Mouse (Mus musculus): ENCODE results near the gene Sec61b. TPM values are rescaled to one million over a fixed set of nuclear protein-coding genes. Genes with fewer than 3 reads are reported as not detected.

Sec61b gene
- polyA plus RNA-seq, 1 experiment from 2014 or later = 211 TPM

DNA sequence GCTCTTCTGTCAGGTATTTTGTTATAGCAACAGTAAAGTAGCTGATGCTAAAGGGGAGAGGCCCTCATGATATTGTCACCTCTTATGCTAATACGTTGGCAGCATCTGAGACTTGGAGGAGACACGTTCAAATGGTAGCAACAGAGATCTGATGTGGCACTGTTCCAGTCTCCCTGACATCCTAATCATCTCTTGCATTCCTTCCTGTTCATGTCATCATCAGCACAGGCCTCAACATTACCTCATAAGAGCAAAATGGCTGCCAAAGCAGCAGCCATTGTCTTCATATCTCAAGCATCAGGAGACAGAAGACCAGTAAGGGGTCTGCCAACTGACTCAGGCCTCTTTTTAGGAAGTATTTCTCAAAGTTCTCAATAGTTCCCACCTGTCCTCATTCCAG lies 20.2 kb downstream of the Sec61b start:
- 71% methylated on average over 2 of the region's 2 CpGs for WGBS (ENCODE audit: insufficient replicate concordance)
- no peak overlapping the region for H3K4me2 ChIP-seq
- ATAC-seq (replicated peaks; ENCODE audit: insufficient number of reproducible peaks, low FRiP score, low TSS enrichment) = no peak
- no peak overlapping the region for H3K9ac ChIP-seq (ENCODE audit: low read depth, low read length)
- no peaks in the 10 kb centered on the region for H3K9me3 ChIP-seq (replicated peaks; ENCODE audit: control insufficient read depth, low read length)
- H3K4me1 ChIP-seq (ENCODE audit: control insufficient read depth, insufficient read depth, low read length) = no peaks in the 10 kb centered on the region
- H3K4me3 ChIP-seq (ENCODE audit: low read depth, low read length) = no peak overlapping the region
- H3K27ac ChIP-seq (ENCODE audit: low read depth, low read length) = no peak overlapping the region
- H3K27me3 ChIP-seq (ENCODE audit: control insufficient read depth, insufficient read depth, low read length) = no peaks in the 10 kb centered on the region
- H3K36me3 ChIP-seq (ENCODE audit: control insufficient read depth, insufficient read depth, low read length) = no peaks in the 10 kb centered on the region

DNA sequence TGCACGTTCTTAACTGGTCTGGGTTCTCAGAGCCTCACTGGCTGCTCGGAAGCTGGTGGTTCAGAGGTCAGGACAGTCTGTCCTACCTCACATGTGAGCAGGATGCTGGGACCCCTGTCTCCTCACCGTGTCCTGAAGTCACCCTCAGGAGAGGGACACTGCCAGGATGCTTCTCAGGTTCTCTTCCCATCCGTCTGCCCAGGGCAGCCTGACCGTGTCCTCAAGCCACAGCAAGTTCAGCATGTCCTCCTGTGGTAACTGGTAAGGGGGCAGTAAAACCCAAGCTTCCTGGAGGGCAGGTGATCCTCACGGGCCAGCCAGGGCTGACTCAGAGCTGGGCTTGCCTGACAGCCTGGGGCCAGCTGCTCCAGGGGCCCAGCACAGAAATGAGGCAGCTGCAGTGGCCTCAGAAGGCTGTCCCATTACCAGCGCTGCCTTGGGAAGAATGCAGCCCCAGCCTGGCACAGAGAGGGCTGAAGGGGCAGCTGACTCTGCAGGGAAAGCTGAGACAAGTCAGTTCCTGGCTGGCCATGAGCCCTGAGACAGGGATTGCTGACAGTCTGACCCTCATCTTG lies 23.4 kb downstream of the Sec61b start:
- H3K27me3 ChIP-seq (ENCODE audit: control insufficient read depth, insufficient read depth, low read length) = no peaks in the 10 kb centered on the region
- no peak overlapping the region for H3K4me2 ChIP-seq
- no peak overlapping the region; the same call in 1 of the 2 replicates for H3K9ac ChIP-seq (ENCODE audit: low read depth, low read length)
- ATAC-seq (replicated peaks; ENCODE audit: insufficient number of reproducible peaks, low FRiP score, low TSS enrichment) = no peak
- H3K36me3 ChIP-seq (ENCODE audit: control insufficient read depth, insufficient read depth, low read length) = no peaks in the 10 kb centered on the region
- H3K27ac ChIP-seq (ENCODE audit: low read depth, low read length) = no peak overlapping the region
- H3K4me3 ChIP-seq (ENCODE audit: low read depth, low read length) = no peak overlapping the region
- WGBS (ENCODE audit: insufficient replicate concordance) = 65% methylated on average over 7 of the region's 7 CpGs
- no peaks in the 10 kb centered on the region for H3K9me3 ChIP-seq (replicated peaks; ENCODE audit: control insufficient read depth, low read length)
- H3K4me1 ChIP-seq (ENCODE audit: control insufficient read depth, insufficient read depth, low read length) = no peaks in the 10 kb centered on the region

DNA sequence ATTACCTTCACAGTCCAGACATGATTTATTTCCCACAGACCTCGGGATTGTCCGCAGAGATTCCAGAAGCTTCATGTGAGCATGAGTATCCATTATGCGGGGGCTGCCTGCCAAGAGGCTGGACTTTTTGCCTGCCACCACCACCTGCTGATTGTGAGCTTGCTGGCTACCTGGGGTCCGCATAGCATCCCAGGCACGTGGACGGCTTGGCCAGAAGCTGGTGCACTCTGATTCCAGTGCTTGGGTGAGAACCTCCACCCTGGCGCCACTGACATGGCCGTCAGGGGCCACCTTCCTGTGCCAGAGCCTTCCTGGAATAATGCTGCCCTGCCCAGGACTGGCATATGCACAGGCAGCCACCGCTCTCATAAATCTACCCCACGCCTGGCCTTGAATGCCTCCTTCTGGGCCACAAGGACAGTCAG lies 24.7 kb downstream of the Sec61b start:
- no peak overlapping the region for H3K4me3 ChIP-seq (ENCODE audit: low read depth, low read length)
- H3K27ac ChIP-seq (ENCODE audit: low read depth, low read length) = no peak overlapping the region
- no peak overlapping the region for H3K4me2 ChIP-seq
- H3K36me3 ChIP-seq (ENCODE audit: control insufficient read depth, insufficient read depth, low read length) = no peaks in the 10 kb centered on the region
- no peaks in the 10 kb centered on the region for H3K27me3 ChIP-seq (ENCODE audit: control insufficient read depth, insufficient read depth, low read length)
- H3K9ac ChIP-seq (ENCODE audit: low read depth, low read length) = no peak overlapping the region
- WGBS (ENCODE audit: insufficient replicate concordance) = 80% methylated on average over 10 of the region's 10 CpGs
- no peaks in the 10 kb centered on the region for H3K4me1 ChIP-seq (ENCODE audit: control insufficient read depth, insufficient read depth, low read length)
- ATAC-seq (replicated peaks; ENCODE audit: insufficient number of reproducible peaks, low FRiP score, low TSS enrichment) = no peak
- no peaks in the 10 kb centered on the region for H3K9me3 ChIP-seq (replicated peaks; ENCODE audit: control insufficient read depth, low read length)

DNA sequence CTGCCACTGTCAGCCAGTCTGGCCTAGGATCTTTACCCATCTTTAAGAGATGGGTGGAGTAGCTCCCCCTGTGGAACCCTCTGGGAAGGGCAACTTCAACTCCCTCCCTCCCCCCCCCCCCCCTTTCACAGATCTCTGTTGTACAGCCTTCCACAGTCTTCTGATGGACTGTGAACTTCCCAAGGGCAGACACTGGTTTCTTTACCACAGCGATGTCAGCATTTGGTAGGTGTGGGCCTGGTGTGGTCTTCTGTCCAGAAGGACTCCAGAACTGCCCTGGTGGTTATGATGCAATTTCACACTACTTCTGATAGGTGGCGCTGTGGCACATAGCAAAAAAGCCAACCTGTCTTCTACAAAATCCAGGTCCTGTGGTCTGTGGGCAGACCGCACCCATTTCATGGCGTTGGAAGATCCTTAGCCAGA lies 28.1 kb downstream of the Sec61b start:
- no peak overlapping the region for H3K27ac ChIP-seq (ENCODE audit: low read depth, low read length)
- H3K4me1 ChIP-seq (ENCODE audit: control insufficient read depth, insufficient read depth, low read length) = 0 out of 2 replicates have a peak, but pooled peaks cover 4% of the 10 kb centered on the region
- H3K9ac ChIP-seq (ENCODE audit: low read depth, low read length) = no peak overlapping the region
- no peaks in the 10 kb centered on the region for H3K9me3 ChIP-seq (replicated peaks; ENCODE audit: control insufficient read depth, low read length)
- H3K36me3 ChIP-seq (ENCODE audit: control insufficient read depth, insufficient read depth, low read length) = no peaks in the 10 kb centered on the region
- 23% methylated on average over 4 of the region's 4 CpGs for WGBS (ENCODE audit: insufficient replicate concordance)
- H3K27me3 ChIP-seq (ENCODE audit: control insufficient read depth, insufficient read depth, low read length) = no peaks in the 10 kb centered on the region
- no peak overlapping the region for H3K4me3 ChIP-seq (ENCODE audit: low read depth, low read length)
- no peak for ATAC-seq (replicated peaks; ENCODE audit: insufficient number of reproducible peaks, low FRiP score, low TSS enrichment)
- 0 out of 2 replicates have a peak overlapping the region, but pooled peaks have one; percentile 17 for H3K4me2 ChIP-seq

DNA sequence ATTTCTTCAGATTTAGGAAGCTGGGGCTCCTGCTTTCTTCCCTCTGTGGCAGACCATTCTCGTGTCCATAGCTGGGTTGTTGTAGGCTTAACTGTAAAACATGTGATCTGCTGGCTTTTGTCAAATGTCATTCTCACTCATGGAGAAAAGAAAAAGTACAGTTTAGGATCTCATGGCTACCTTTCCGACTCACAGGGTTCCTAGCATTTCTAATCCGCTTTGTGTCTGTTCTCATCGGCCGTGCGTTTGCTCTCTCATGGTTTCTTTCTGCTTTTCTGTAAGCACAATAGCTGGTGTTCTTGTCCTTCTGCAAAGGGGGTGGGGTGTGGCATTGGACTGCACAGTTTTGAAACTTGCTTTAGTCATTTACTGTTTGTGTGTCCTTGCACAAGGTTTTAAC lies 28.6 kb downstream of the Sec61b start:
- ATAC-seq (replicated peaks; ENCODE audit: insufficient number of reproducible peaks, low FRiP score, low TSS enrichment) = no peak
- 0 out of 2 replicates have a peak overlapping the region, but pooled peaks have one; percentile 17 for H3K4me2 ChIP-seq
- WGBS (ENCODE audit: insufficient replicate concordance) = 74% methylated on average over 6 of the region's 6 CpGs

DNA sequence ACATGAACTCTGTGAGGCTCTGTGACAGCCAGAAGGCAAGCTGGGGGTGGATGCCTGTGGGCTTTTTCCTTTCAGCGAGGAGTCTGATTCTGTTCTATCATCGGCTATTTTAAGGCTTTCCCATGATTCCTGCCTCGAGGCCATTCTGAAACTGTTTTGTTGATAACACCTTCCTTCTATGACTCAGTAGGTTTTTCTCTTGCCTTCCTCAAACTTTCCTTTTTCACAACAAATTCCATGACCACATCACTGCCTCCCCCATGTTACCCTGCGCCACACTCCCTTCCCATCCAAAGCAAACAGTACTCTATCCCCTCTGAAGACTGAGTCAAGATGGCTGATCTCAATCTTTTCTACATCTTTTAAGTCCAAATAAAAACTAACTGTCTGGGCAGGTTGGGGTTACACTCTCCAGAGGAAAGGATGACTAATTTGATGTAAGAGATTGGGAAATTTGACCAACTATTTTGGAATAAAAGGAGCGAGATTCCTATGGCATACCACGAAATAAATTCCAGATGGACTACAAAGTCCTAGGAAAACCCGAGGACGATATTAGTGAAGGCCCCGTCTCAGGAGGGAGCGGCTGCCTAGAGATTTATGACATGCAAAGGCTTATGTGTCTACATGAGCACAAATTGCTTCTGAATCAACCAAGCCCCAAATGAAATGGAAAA lies 30.5 kb downstream of the Sec61b start:
- no peak for ATAC-seq (replicated peaks; ENCODE audit: insufficient number of reproducible peaks, low FRiP score, low TSS enrichment)
- WGBS (ENCODE audit: insufficient replicate concordance) = 66% methylated on average over 10 of the region's 10 CpGs
- 0 out of 2 replicates have a peak, but pooled peaks cover 4% of the 10 kb centered on the region for H3K4me1 ChIP-seq (ENCODE audit: control insufficient read depth, insufficient read depth, low read length)
- no peak overlapping the region for H3K27ac ChIP-seq (ENCODE audit: low read depth, low read length)
- no peaks in the 10 kb centered on the region for H3K9me3 ChIP-seq (replicated peaks; ENCODE audit: control insufficient read depth, low read length)
- H3K36me3 ChIP-seq (ENCODE audit: control insufficient read depth, insufficient read depth, low read length) = no peaks in the 10 kb centered on the region
- no peak overlapping the region for H3K9ac ChIP-seq (ENCODE audit: low read depth, low read length)
- no peak overlapping the region for H3K4me3 ChIP-seq (ENCODE audit: low read depth, low read length)
- H3K4me2 ChIP-seq = no peak overlapping the region
- H3K27me3 ChIP-seq (ENCODE audit: control insufficient read depth, insufficient read depth, low read length) = no peaks in the 10 kb centered on the region

More for the DNA sequence above, 28.6 kb downstream of the Sec61b start:
- Histone ChIP-seq H3K36me3 (ENCODE audit: control insufficient read depth, insufficient read depth, low read length) (no peaks in the 10 kb centered on the region), H3K9me3 (replicated peaks; ENCODE audit: control insufficient read depth, low read length) (no peaks in the 10 kb centered on the region), H3K27ac (ENCODE audit: low read depth, low read length) (no peak overlapping the region), H3K4me3 (ENCODE audit: low read depth, low read length) (no peak overlapping the region), H3K4me1 (ENCODE audit: control insufficient read depth, insufficient read depth, low read length) (0 out of 2 replicates have a peak, but pooled peaks cover 4% of the 10 kb centered on the region), H3K9ac (ENCODE audit: low read depth, low read length) (no peak overlapping the region), H3K27me3 (ENCODE audit: control insufficient read depth, insufficient read depth, low read length) (no peaks in the 10 kb centered on the region)

DNA sequence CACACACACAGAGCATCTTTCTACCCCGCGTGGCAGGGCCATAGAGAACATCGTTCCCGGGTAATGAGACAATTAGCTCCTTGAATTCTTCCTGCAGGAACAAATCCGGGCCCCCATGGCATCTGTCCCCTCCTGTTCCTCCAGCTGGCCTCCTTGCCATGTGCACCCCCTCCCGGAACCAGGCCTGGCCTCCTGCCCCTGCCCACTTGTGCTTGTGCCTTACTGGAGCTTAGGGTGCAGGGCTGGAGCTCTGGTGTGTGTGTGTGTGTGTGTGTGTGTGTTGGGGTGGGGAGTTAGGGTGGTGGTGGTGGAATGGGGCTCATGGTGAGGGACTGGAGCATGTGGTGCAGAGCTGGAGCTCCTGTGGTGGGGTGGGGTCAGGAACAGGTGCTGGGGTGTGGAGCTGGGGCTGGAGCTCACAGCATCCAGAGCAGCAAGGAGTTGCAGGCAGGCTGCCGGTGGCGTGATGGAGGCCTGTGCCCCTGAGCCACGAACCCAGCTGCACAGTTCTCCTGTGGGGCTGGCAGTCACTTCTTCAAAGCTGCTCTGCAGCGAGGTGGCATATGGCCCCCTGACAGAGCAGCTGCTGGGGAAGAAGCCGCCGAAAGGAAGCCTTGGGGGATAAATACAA lies 44.2 kb downstream of the Sec61b start:
- Histone ChIP-seq H3K4me3 (ENCODE audit: low read depth, low read length) (no peak overlapping the region), H3K4me2 (no peak overlapping the region), H3K9ac (ENCODE audit: low read depth, low read length) (no peak overlapping the region), H3K27ac (ENCODE audit: low read depth, low read length) (no peak overlapping the region), H3K36me3 (ENCODE audit: control insufficient read depth, insufficient read depth, low read length) (no peaks in the 10 kb centered on the region), H3K27me3 (ENCODE audit: control insufficient read depth, insufficient read depth, low read length) (no peaks in the 10 kb centered on the region), H3K4me1 (ENCODE audit: control insufficient read depth, insufficient read depth, low read length) (no peaks in the 10 kb centered on the region; the same call in 1 of the 2 replicates), H3K9me3 (replicated peaks; ENCODE audit: control insufficient read depth, low read length) (no peaks in the 10 kb centered on the region)
- WGBS (ENCODE audit: insufficient replicate concordance) = 67% methylated on average over 12 of the region's 12 CpGs
- 0 out of 2 replicates have a peak, but pooled peaks have one; percentile 35 for ATAC-seq (replicated peaks; ENCODE audit: insufficient number of reproducible peaks, low FRiP score, low TSS enrichment)

DNA sequence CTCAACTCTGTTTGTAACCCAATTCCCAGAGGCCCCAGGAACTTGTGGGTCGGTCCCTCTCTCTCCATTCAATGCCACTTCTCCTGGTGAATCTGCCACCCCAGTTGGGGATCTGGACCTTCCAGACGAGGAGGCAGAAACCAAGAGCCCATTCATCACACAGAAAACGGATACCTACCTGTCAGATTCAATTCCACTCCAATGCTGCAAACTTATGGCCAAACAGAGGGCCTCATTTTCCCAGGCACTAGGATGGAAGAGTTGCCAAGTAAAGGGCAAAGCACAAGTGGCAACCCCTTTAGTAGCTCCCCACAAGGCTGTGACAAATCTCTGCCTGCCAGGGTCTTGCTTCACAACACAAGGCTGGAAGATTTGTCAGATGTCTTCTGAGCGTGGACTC lies 45.6 kb downstream of the Sec61b start:
- no peak for ATAC-seq (replicated peaks; ENCODE audit: insufficient number of reproducible peaks, low FRiP score, low TSS enrichment)
- Histone ChIP-seq H3K36me3 (ENCODE audit: control insufficient read depth, insufficient read depth, low read length) (no peaks in the 10 kb centered on the region), H3K27ac (ENCODE audit: low read depth, low read length) (no peak overlapping the region), H3K27me3 (ENCODE audit: control insufficient read depth, insufficient read depth, low read length) (no peaks in the 10 kb centered on the region), H3K4me1 (ENCODE audit: control insufficient read depth, insufficient read depth, low read length) (no peaks in the 10 kb centered on the region; the same call in 1 of the 2 replicates), H3K9ac (ENCODE audit: low read depth, low read length) (no peak overlapping the region), H3K9me3 (replicated peaks; ENCODE audit: control insufficient read depth, low read length) (no peaks in the 10 kb centered on the region), H3K4me3 (ENCODE audit: low read depth, low read length) (no peak overlapping the region), H3K4me2 (no peak overlapping the region)
- WGBS (ENCODE audit: insufficient replicate concordance) = 56% methylated on average over 4 of the region's 4 CpGs
